Mouse (Mus musculus) liver, postnatal 0 days (tissue): Measurements from ENCODE around the gene Ctnnbip1. TPM values are rescaled to one million over a fixed set of nuclear protein-coding genes. Genes with fewer than 3 reads are reported as not detected.

ENCODE experiments used
- ATAC-seq: fragments of 200-750 bp; cut with Nextera tagmentation; 2 replicates; pipeline ENCODE4 v1.8.0; 2017; ENCODE audit warnings: mild to moderate bottlenecking, moderate library complexity
- DNase-seq: peaks from one replicate; pipeline ENCODE4 v3.0.0-alpha.2; 2016
- H3K27ac ChIP-seq: fragments of 300-500 bp; sonication (generic); 2 replicates; pipeline ENCODE4 v1.5.1; 2014; ENCODE audit warnings: antibody characterized with exemption, moderate library complexity, mild to moderate bottlenecking, low read depth
- H3K27me3 ChIP-seq: fragments of 300-500 bp; sonication (generic); 2 replicates; pipeline ENCODE4 v1.6.1; 2014; ENCODE audit warnings: low read length, control low read depth, mixed read lengths; ENCODE audit not compliant: insufficient read depth
- H3K36me3 ChIP-seq: fragments of 300-500 bp; sonication (generic); replicated peaks from 2 replicates; pipeline ENCODE4 v1.6.1; 2014; ENCODE audit warnings: mild to moderate bottlenecking, control low read depth, low read length, moderate library complexity, mixed read lengths; ENCODE audit not compliant: insufficient read depth
- H3K4me1 ChIP-seq: fragments of 300-500 bp; sonication (generic); 2 replicates; pipeline ENCODE4 v1.6.1; 2014; ENCODE audit warnings: antibody characterized with exemption, mild to moderate bottlenecking, control low read depth; ENCODE audit not compliant: insufficient read depth
- H3K4me2 ChIP-seq: fragments of 300-500 bp; sonication (generic); 2 replicates; pipeline ENCODE4 v1.6.1; 2014; ENCODE audit warnings: low read depth, mild to moderate bottlenecking, low read length, moderate library complexity, mixed read lengths
- H3K4me3 ChIP-seq: fragments of 300-500 bp; sonication (generic); 2 replicates; pipeline ENCODE4 v1.5.1; 2014; ENCODE audit warnings: low read depth, low read length
- H3K9ac ChIP-seq: fragments of 300-500 bp; sonication (generic); replicated peaks from 2 replicates; pipeline ENCODE4 v1.6.1; 2014; ENCODE audit warnings: mild to moderate bottlenecking, moderate library complexity
- H3K9me3 ChIP-seq: fragments of 300-500 bp; sonication (generic); 2 replicates; pipeline ENCODE4 v1.6.1; 2016; ENCODE audit warnings: mild to moderate bottlenecking, control low read depth, low read length, mixed read lengths
- CTCF ChIP-seq: sonication (generic); IDR thresholded peaks from 2 replicates; pipeline ENCODE4 v1.5.1; 2016; ENCODE audit warnings: antibody characterized with exemption, low read depth
- EP300 ChIP-seq: IDR thresholded peaks from 2 replicates; pipeline ENCODE4 v1.6.1; 2016; ENCODE audit warnings: antibody characterized with exemption, low read depth, mild to moderate bottlenecking
- WGBS: fragments of 180-500 bp; shearing (Covaris S2); extraction: QIAGEN DNeasy Blood & Tissue Kit; methylation state at CpG from one replicate; pipeline ENCODE4 v1.1.7; 2014; ENCODE audit not compliant: insufficient replicate concordance; 5-methylcytosine and 5-hydroxymethylcytosine counted together
- polyA plus RNA-seq: library from polyadenylated mRNA; unstranded; fragments of >200 nt; fragmentation: Nextera tagmentation; extraction: Ambion mirVana; gene quantifications from 2 replicates; pipeline ENCODE4 v1.2.1, GENCODE M21; 2015

Gene Ctnnbip1
- polyA plus RNA-seq, 1 experiment from 2014 or later = 12.8 TPM

- H3K9ac ChIP-seq = no peak overlapping the region
- H3K9me3 ChIP-seq = no peaks in the 10 kb centered on the region
- DNase-seq = no peak
- no peaks in the 10 kb centered on the region for H3K27me3 ChIP-seq
- ATAC-seq = no peak
- WGBS = 52% methylated on average over 5 of the region's 5 CpGs
- no peaks in the 10 kb centered on the region for H3K4me1 ChIP-seq
- TF ChIP-seq CTCF = no peak
- TF ChIP-seq EP300 = no peak
- no peak overlapping the region for H3K4me2 ChIP-seq
- peaks cover 18% of the 10 kb centered on the region for H3K36me3 ChIP-seq
- no peak overlapping the region for H3K27ac ChIP-seq
- H3K4me3 ChIP-seq = no peak overlapping the region
Measured at GRCm38 (mm10) chr4:149499790-149500189, 18.2 kb upstream of the Ctnnbip1 start.

DNA sequence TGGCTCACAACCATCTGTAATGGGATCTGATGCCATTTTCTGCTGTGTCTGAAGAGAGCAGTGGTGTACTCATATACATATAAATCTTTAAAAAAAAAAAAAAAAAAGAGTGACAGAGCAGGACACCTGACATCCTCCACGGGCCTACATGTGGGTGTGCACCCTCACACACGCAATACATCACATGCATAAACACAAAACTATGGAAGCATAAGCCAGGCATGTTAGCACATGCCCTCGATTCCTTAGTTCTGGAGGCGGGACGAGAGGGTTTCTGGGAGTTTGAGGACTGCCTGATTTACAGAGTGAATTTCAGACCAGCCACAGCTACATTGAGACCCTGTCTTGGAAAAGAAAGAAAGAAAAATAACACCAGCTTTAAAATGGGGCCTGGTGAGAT lies 13.7 kb upstream of the Ctnnbip1 start:
- Histone ChIP-seq H3K4me1 (no peaks in the 10 kb centered on the region), H3K27ac (0 out of 2 replicates have a peak overlapping the region, but pooled peaks have one; percentile 16), H3K36me3 (peaks cover 6% of the 10 kb centered on the region), H3K4me2 (no peak overlapping the region), H3K27me3 (no peaks in the 10 kb centered on the region), H3K4me3 (no peak overlapping the region), H3K9ac (no peak overlapping the region), H3K9me3 (no peaks in the 10 kb centered on the region)
- 77% methylated on average over 5 of the region's 5 CpGs for WGBS
- TF ChIP-seq EP300 (no peak), CTCF (no peak)
- DNase-seq (no peak), ATAC-seq (no peak)

GRCm38 (mm10) chr4:149504858-149505257 lies 13.2 kb upstream of the Ctnnbip1 start:
- Histone ChIP-seq H3K4me3 (no peak overlapping the region), H3K27ac (0 out of 2 replicates have a peak overlapping the region, but pooled peaks have one; percentile 16), H3K4me1 (no peaks in the 10 kb centered on the region), H3K4me2 (no peak overlapping the region), H3K9ac (no peak overlapping the region), H3K9me3 (no peaks in the 10 kb centered on the region), H3K36me3 (peaks cover 6% of the 10 kb centered on the region), H3K27me3 (no peaks in the 10 kb centered on the region)
- DNase-seq (no peak), ATAC-seq (no peak)
- TF ChIP-seq EP300 (no peak), CTCF (no peak)
- WGBS = 39% methylated on average over 3 of the region's 3 CpGs

GRCm38 (mm10) chr4:149505261-149505967 lies 12.6 kb upstream of the Ctnnbip1 start:
- ATAC-seq (no peak), DNase-seq (no peak)
- Histone ChIP-seq H3K4me3 (no peak overlapping the region), H3K4me2 (no peak overlapping the region), H3K27ac (no peak overlapping the region), H3K4me1 (no peaks in the 10 kb centered on the region), H3K9ac (no peak overlapping the region), H3K9me3 (no peaks in the 10 kb centered on the region), H3K36me3 (peaks cover 5% of the 10 kb centered on the region), H3K27me3 (no peaks in the 10 kb centered on the region)
- no peak for TF ChIP-seq CTCF
- no peak for TF ChIP-seq EP300
- 72% methylated on average over 14 of the region's 15 CpGs for WGBS

DNA sequence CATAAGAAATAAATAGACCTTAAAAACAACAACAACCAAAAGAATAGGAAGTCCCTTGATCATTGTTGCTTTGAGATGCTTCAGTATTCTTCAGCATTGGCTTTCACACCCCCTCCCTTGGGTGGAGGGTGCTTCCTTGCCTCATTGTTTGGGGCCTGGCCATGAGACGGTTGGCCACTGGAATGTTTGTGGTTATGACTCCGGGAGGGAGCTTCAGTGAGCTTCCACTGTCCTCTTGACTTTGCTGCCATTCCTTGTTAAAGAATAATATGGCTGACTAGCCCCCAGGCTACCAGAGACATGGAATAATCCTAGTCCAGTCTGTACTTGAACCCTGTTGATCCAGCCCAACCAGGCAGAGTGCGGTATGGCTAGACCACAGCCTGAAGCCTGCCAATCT lies 11.1 kb upstream of the Ctnnbip1 start:
- Histone ChIP-seq H3K9ac (no peak overlapping the region), H3K9me3 (no peaks in the 10 kb centered on the region), H3K4me1 (no peaks in the 10 kb centered on the region), H3K27me3 (no peaks in the 10 kb centered on the region), H3K4me2 (no peak overlapping the region), H3K27ac (no peak overlapping the region), H3K36me3 (no peaks in the 10 kb centered on the region), H3K4me3 (no peak overlapping the region)
- no peak for TF ChIP-seq EP300
- no peak for TF ChIP-seq CTCF
- DNase-seq (no peak), ATAC-seq (no peak)
- 65% methylated on average over 3 of the region's 3 CpGs for WGBS

DNA sequence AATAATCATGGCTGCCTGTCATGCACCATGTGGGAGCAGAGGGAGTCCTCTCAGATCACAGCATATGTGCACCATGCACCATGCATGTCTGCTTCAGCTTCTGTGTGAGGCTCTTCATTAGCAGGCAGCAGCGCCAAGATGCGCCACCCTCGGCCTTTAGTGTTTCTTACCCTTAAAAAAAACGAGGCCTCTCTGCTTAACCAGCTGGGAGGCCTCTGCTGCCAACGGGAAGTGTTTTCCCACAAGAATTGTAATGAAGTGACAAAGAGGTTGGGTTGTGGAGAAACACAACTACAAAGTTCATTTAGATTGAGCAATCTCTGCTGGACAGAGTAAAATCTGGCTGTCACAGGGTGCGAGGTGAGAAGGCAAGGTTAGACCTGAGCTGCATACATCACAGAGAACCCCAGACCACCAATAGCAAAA lies 6.8 kb upstream of the Ctnnbip1 start:
- H3K9me3 ChIP-seq = no peaks in the 10 kb centered on the region
- H3K9ac ChIP-seq = no peak overlapping the region
- no peak for DNase-seq
- H3K27me3 ChIP-seq = no peaks in the 10 kb centered on the region
- TF ChIP-seq EP300 (no peak), CTCF (no peak)
- no peak overlapping the region for H3K27ac ChIP-seq
- H3K4me2 ChIP-seq = no peak overlapping the region
- no peaks in the 10 kb centered on the region for H3K36me3 ChIP-seq
- no peaks in the 10 kb centered on the region for H3K4me1 ChIP-seq
- H3K4me3 ChIP-seq = no peak overlapping the region
- peak; percentile 48; the same call in 1 of the 2 replicates for ATAC-seq
- WGBS = 32% methylated on average over 6 of the region's 6 CpGs

GRCm38 (mm10) chr4:149512072-149512471 lies 6.0 kb upstream of the Ctnnbip1 start:
- 79% methylated on average over 7 of the region's 7 CpGs for whole genome bisulfite sequencing
- Histone ChIP-seq H3K4me2 (no peak overlapping the region), H3K9ac (no peak overlapping the region), H3K36me3 (no peaks in the 10 kb centered on the region), H3K27ac (no peak overlapping the region), H3K4me3 (no peak overlapping the region), H3K4me1 (no peaks in the 10 kb centered on the region), H3K27me3 (no peaks in the 10 kb centered on the region), H3K9me3 (no peaks in the 10 kb centered on the region)
- DNase-seq = no peak
- TF ChIP-seq EP300 (no peak), CTCF (no peak)
- ATAC-seq = no peak
